ENCODE assay signal across 32 mouse cellular contexts in genomic region chr4:53762501-53762900, GRCm38 (mm10). TPM values are rescaled to one million over a fixed set of nuclear protein-coding genes. Genes with fewer than 3 reads are reported as not detected.
"Had no signal": no experiment of that assay in that cellular context is flagged by ENCODE, and none has a peak within 500 bp of the region (broad histone marks: within the 10 kb centered on the region; RNA-seq: fewer than 3 reads in every experiment).

No protein-coding gene starts in this region.

- H3K27me3 ChIP-seq: limb, embryonic 12.5 days; limb, embryonic 13.5 days; limb, embryonic 15.5 days; liver, embryonic 12.5 days; liver, embryonic 13.5 days; liver, embryonic 15.5 days; lung, embryonic 15.5 days; megakaryocyte, embryonic 14.5 days; midbrain, embryonic 12.5 days; midbrain, embryonic 13.5 days had no signal

- DNase-seq: left cerebral cortex, postnatal 4 days; liver; liver, embryonic 13.5 days; liver, postnatal 0 days; lung, adult 18-20 months; lung, adult 2 months; lung, embryonic 14.5 days; lung, postnatal 10 days; lung, postnatal 14 days; lung, postnatal 36 days; lung, postnatal 4 days; midbrain, embryonic 14.5 days had no signal

- H3K4me1 ChIP-seq: limb, embryonic 10.5 days; limb, embryonic 12.5 days; limb, embryonic 13.5 days; limb, embryonic 15.5 days; liver, embryonic 12.5 days; liver, embryonic 13.5 days; liver, embryonic 15.5 days; lung, embryonic 15.5 days; megakaryocyte, embryonic 14.5 days; midbrain, embryonic 13.5 days had no signal

- H3K36me3 ChIP-seq: liver, embryonic 15.5 days had no signal

- H3K4me2 ChIP-seq: limb, embryonic 12.5 days; limb, embryonic 13.5 days; limb, embryonic 15.5 days; liver, embryonic 11.5 days; liver, embryonic 12.5 days; liver, embryonic 13.5 days; liver, embryonic 15.5 days; lung, embryonic 14.5 days; lung, embryonic 15.5 days; midbrain, embryonic 11.5 days; midbrain, embryonic 12.5 days; midbrain, embryonic 13.5 days had no signal

- H3K4me3 ChIP-seq: left cerebral cortex, adult 2 months; limb, embryonic 10.5 days; limb, embryonic 12.5 days; limb, embryonic 13.5 days; limb, embryonic 15.5 days; liver, embryonic 12.5 days; liver, embryonic 13.5 days; liver, embryonic 15.5 days; lung, embryonic 15.5 days; megakaryocyte, embryonic 14.5 days; midbrain, embryonic 10.5 days; midbrain, embryonic 12.5 days; midbrain, embryonic 13.5 days; myocyte had no signal

- H3K9me3 ChIP-seq: limb, embryonic 10.5 days; limb, embryonic 12.5 days; limb, embryonic 13.5 days; limb, embryonic 15.5 days; liver, embryonic 12.5 days; liver, embryonic 13.5 days; liver, embryonic 15.5 days; lung, embryonic 15.5 days; megakaryocyte, embryonic 14.5 days; midbrain, embryonic 10.5 days; midbrain, embryonic 12.5 days; midbrain, embryonic 13.5 days had no signal

- H3K27ac ChIP-seq: left cerebral cortex, adult 2 months; limb, embryonic 10.5 days; limb, embryonic 12.5 days; limb, embryonic 13.5 days; limb, embryonic 15.5 days; liver, embryonic 12.5 days; liver, embryonic 13.5 days; liver, embryonic 14.5 days; liver, embryonic 15.5 days; lung, embryonic 15.5 days; macrophage; midbrain, embryonic 10.5 days; midbrain, embryonic 12.5 days; midbrain, embryonic 13.5 days had no signal

- H3K9ac ChIP-seq: limb, embryonic 12.5 days; limb, embryonic 13.5 days; limb, embryonic 15.5 days; liver, embryonic 12.5 days; liver, embryonic 13.5 days; liver, embryonic 14.5 days; liver, embryonic 15.5 days; liver, postnatal 0 days; lung, embryonic 14.5 days; lung, embryonic 15.5 days; midbrain, embryonic 12.5 days; midbrain, embryonic 13.5 days had no signal

- ATAC-seq: liver, postnatal 0 days; lung, postnatal 0 days; midbrain, embryonic 13.5 days had no signal

RNA-seq across cellular contexts. Expression of gene Tal2, which starts 17.0 kb away (rescaled TPM):
- polyA plus RNA-seq: liver, adult 2 months; liver, embryonic 11.5 days; liver, embryonic 12.5 days; liver, embryonic 13.5 days; liver, embryonic 14.5 days; liver, embryonic 15.5 days; liver, embryonic 16.5 days; liver, postnatal 0 days had no signal
